ENCODE assay signal across 11 mouse cellular contexts in genomic region chr7:100844385-100845025, GRCm38 (mm10). TPM values are rescaled to one million over a fixed set of nuclear protein-coding genes. Genes with fewer than 3 reads are reported as not detected.
DNase-seq lines count a peak whose midpoint lies in the region; ATAC-seq and TF ChIP-seq lines count a peak whose summit lies in the region.
"Had no signal": no experiment of that assay in that cellular context is flagged by ENCODE, and none has a peak within 500 bp of the region (broad histone marks: within the 10 kb centered on the region; RNA-seq: fewer than 3 reads in every experiment).

No protein-coding gene starts in this region.

- H3K36me3 ChIP-seq in kidney, embryonic 15.5 days: 0 out of 2 replicates have a peak, but pooled peaks cover 7% of the 10 kb centered on the region
- H3K36me3 ChIP-seq in intestine, embryonic 15.5 days: no peaks in the 10 kb centered on the region
- H3K36me3 ChIP-seq in spleen, adult 2 months (ENCODE audit: control insufficient read depth, insufficient read depth, low read length): peaks cover 14% of the 10 kb centered on the region
- H3K36me3 ChIP-seq: embryonic facial prominence, embryonic 15.5 days had no signal

- H3K27me3 ChIP-seq in kidney, embryonic 15.5 days: no peaks in the 10 kb centered on the region
- H3K27me3 ChIP-seq in intestine, embryonic 15.5 days (replicated peaks): no peaks in the 10 kb centered on the region
- H3K27me3 ChIP-seq in spleen, adult 2 months (ENCODE audit: control insufficient read depth, insufficient read depth, low read length): no peaks in the 10 kb centered on the region
- H3K27me3 ChIP-seq: embryonic facial prominence, embryonic 15.5 days had no signal

- 74% methylated on average over 2 of the region's 2 CpGs for WGBS in kidney, embryonic 15.5 days
- 74% methylated on average over 2 of the region's 2 CpGs for WGBS in intestine, embryonic 15.5 days
- WGBS in spleen, adult 2 months: 74% methylated on average over 2 of the region's 2 CpGs

- H3K27ac ChIP-seq in kidney, embryonic 15.5 days: no peak overlapping the region
- H3K27ac ChIP-seq in brown adipose tissue, adult 24 weeks (replicated peaks; ENCODE audit: low read depth, low read length): peak overlapping the region; percentile 14; the same call in 1 of the 2 replicates
- no peak overlapping the region for H3K27ac ChIP-seq in intestine, embryonic 15.5 days
- peak overlapping the region; percentile 47 for H3K27ac ChIP-seq in spleen, adult 2 months (ENCODE audit: insufficient read depth, low read length)

- H3K4me3 ChIP-seq in kidney, embryonic 15.5 days (replicated peaks): no peak overlapping the region
- H3K4me3 ChIP-seq in brown adipose tissue, adult 24 weeks (ENCODE audit: insufficient read depth, low read depth, low read length): no peak overlapping the region
- no peak overlapping the region for H3K4me3 ChIP-seq in intestine, embryonic 15.5 days (replicated peaks)
- H3K4me3 ChIP-seq in spleen, adult 2 months (ENCODE audit: extremely low read depth, insufficient read depth, insufficient read length): no peak overlapping the region
- H3K4me3 ChIP-seq: embryonic facial prominence, embryonic 15.5 days had no signal

- ATAC-seq in kidney, embryonic 15.5 days (replicated peaks; ENCODE audit: low FRiP score): peak; percentile 50; the same call in 1 of the 2 replicates
- peak; percentile 57; the same call in 1 of the 2 replicates for ATAC-seq in intestine, embryonic 15.5 days
- ATAC-seq in megakaryocyte, adult 5-6 weeks (ENCODE audit: poor library complexity, severe bottlenecking): no peak

- peaks cover 5% of the 10 kb centered on the region; the same call in 1 of the 2 replicates for H3K4me1 ChIP-seq in kidney, embryonic 15.5 days
- H3K4me1 ChIP-seq in brown adipose tissue, adult 24 weeks (ENCODE audit: control insufficient read depth, insufficient read depth, insufficient read length, low read length): peaks cover 5% of the 10 kb centered on the region; the same call in 1 of the 2 replicates
- H3K4me1 ChIP-seq in intestine, embryonic 15.5 days (replicated peaks): peaks cover 7% of the 10 kb centered on the region; the same call in 1 of the 2 replicates
- peaks cover 16% of the 10 kb centered on the region; the same call in 1 of the 2 replicates for H3K4me1 ChIP-seq in spleen, adult 2 months (ENCODE audit: control insufficient read depth, insufficient read depth, insufficient read length)

- H3K9me3 ChIP-seq in kidney, embryonic 15.5 days (replicated peaks): no peaks in the 10 kb centered on the region
- no peaks in the 10 kb centered on the region for H3K9me3 ChIP-seq in intestine, embryonic 15.5 days
- H3K9me3 ChIP-seq: embryonic facial prominence, embryonic 15.5 days had no signal

- TF ChIP-seq POLR2A in spleen, adult 2 months (IDR thresholded peaks at IDR 0.05; ENCODE audit: low read depth, low read length): no peak

- no peak overlapping the region for H3K9ac ChIP-seq in kidney, embryonic 15.5 days
- H3K9ac ChIP-seq in intestine, embryonic 15.5 days: no peak overlapping the region
- H3K9ac ChIP-seq: embryonic facial prominence, embryonic 15.5 days had no signal

- H3K4me2 ChIP-seq in kidney, embryonic 15.5 days: no peak overlapping the region
- no peak overlapping the region for H3K4me2 ChIP-seq in intestine, embryonic 15.5 days (replicated peaks)
- H3K4me2 ChIP-seq: embryonic facial prominence, embryonic 15.5 days had no signal

- DNase-seq in kidney, postnatal 14 days: no peak
- DNase-seq in spleen, adult 2 months (ENCODE audit: low read depth in 1 of 2, low spot score in 2 of 2): no peak
- DNase-seq in right cerebral cortex, postnatal 14 days: no peak
- DNase-seq in right cerebral cortex, postnatal 36 days (ENCODE audit: low spot score in 2 of 2): no peak
- DNase-seq: adrenal gland, postnatal 36 days; right cerebral cortex, adult 18-20 months had no signal

- TF ChIP-seq CTCF in spleen, adult 2 months (IDR thresholded peaks at IDR 0.05; ENCODE audit: extremely low read depth, insufficient read depth, insufficient read length, insufficient replicate concordance): no peak

RNA-seq across cellular contexts. Expression of gene Relt, which starts 18.7 kb away (rescaled TPM):
- 3.8 and 4.9 TPM in 2 replicates for polyA plus RNA-seq in kidney, embryonic 15.5 days (2015; fragmentation: Nextera tagmentation; extraction: Ambion mirVana)
- polyA plus RNA-seq in brown adipose tissue, adult 24 weeks (2012; ENCODE audit: insufficient read depth, insufficient read length, missing spikeins): 0.36 and 0.54 TPM in 2 replicates
- polyA plus RNA-seq in intestine, embryonic 15.5 days (2015; fragmentation: Nextera tagmentation; extraction: Ambion mirVana): 2.6 and 3.5 TPM in 2 replicates
- 79.2 and 97.8 TPM in 2 replicates for polyA plus RNA-seq in spleen, adult 2 months (2012; rRNA removed)
- 23.9 and 27.2 TPM in 2 replicates for total RNA-seq in megakaryocyte, adult 5-6 weeks (2015)
- 45.0 and 58.3 TPM in 2 replicates for total RNA-seq in megakaryocyte, adult 5-6 weeks (2017)

Comparison
In these comparisons a context has a peak if more than half of its experiments do, and no peak if none do; other contexts are left out.
1. H3K27ac ChIP-seq: peak in brown adipose tissue, adult 24 weeks (single experiment) and spleen, adult 2 months (single experiment); none in kidney, embryonic 15.5 days (single experiment) and intestine, embryonic 15.5 days (single experiment).
2. RNA of gene Relt, which starts 18.7 kb away (polyA plus RNA-seq): 79.2 to 97.8 TPM in spleen, adult 2 months; 3.8 to 4.9 TPM in kidney, embryonic 15.5 days, 2.6 to 3.5 TPM in intestine, embryonic 15.5 days and 0.36 to 0.54 TPM in brown adipose tissue, adult 24 weeks; every median in the first group is over 10 times any median in the second.